Mouse (Mus musculus): ENCODE data around the gene Apbb2.

DNA sequence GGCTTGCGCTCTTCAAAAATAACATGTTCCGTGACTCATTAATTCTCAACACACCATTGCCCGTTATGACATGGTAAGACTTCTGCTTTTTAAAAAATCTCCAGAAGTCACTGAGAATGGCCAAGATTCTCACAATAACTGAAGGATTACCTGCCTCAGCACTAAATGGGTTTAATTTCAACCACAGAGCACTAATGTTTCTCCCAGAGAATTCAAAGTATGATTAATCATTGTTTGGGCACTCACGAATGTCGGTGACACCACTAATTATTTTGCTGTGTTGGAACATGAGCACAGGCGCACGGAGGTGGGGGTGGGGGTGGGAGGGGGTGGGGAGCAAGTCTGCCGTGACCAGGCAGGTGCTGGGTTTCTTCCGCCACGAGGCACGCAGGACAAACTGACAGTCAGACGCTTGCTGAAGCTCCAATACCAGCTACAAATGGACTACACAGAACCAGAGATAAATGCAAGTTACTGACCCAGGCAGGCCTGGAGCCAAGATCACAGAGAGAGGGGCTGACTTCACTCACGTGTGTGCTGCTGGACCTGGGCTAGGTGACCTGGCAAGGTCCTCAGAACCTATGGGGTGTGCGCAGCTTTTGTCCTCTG, 121.0 kb downstream of the Apbb2 start:
- TF ChIP-seq CTCF (IDR thresholded peaks at IDR 0.05; ENCODE audit: control insufficient read depth, insufficient read depth, insufficient replicate concordance, low read depth, low read length) = no peak
- no peak for TF ChIP-seq POLR2A (IDR thresholded peaks at IDR 0.05; ENCODE audit: control insufficient read depth, low read depth, low read length)
